Mouse (Mus musculus) liver, adult 2 months (tissue): ENCODE results near the gene Fam181a. TPM values are rescaled to one million over a fixed set of nuclear protein-coding genes. Genes with fewer than 3 reads are reported as not detected.

ENCODE experiments used
- DNase-seq: peaks from one replicate; pipeline ENCODE4 v3.0.0-alpha.2; 2011; ENCODE audit warnings: low read depth, low spot score; ENCODE audit errors: extremely low read depth
- H3K27ac ChIP-seq: fragments of 200-500 bp; replicated peaks from 2 replicates; pipeline ENCODE4 v1.5.1; 2012; ENCODE audit warnings: low read depth, mild to moderate bottlenecking, control low read depth, inconsistent platforms, low read length; ENCODE audit not compliant: insufficient read depth
- H3K27me3 ChIP-seq: fragments of 200-500 bp; 2 replicates; pipeline ENCODE4 v1.6.1; 2012; ENCODE audit warnings: mild to moderate bottlenecking, moderate library complexity, low read length, inconsistent platforms; ENCODE audit not compliant: control insufficient read depth, insufficient read depth
- H3K36me3 ChIP-seq: fragments of 200-500 bp; 2 replicates; pipeline ENCODE4 v1.6.1; 2012; ENCODE audit warnings: low read length, inconsistent platforms; ENCODE audit not compliant: control insufficient read depth, insufficient read depth
- H3K4me1 ChIP-seq: fragments of 200-500 bp; 2 replicates; pipeline ENCODE4 v1.6.1; 2011; ENCODE audit warnings: low read length; ENCODE audit not compliant: control insufficient read depth, insufficient read depth
- H3K4me3 ChIP-seq: fragments of 200-500 bp; 2 replicates; pipeline ENCODE4 v1.5.1; 2011; ENCODE audit warnings: low read depth, mild to moderate bottlenecking, control low read depth, low read length, moderate library complexity; ENCODE audit not compliant: insufficient read depth
- H3K79me2 ChIP-seq: fragments of 200-500 bp; 2 replicates; pipeline ENCODE4 v1.6.1; 2012; ENCODE audit warnings: inconsistent platforms, mild to moderate bottlenecking, low read length, moderate library complexity; ENCODE audit not compliant: control insufficient read depth, insufficient read depth
- H3K9ac ChIP-seq: fragments of 200-500 bp; 2 replicates; pipeline ENCODE4 v1.6.1; 2012; ENCODE audit warnings: low read depth, mild to moderate bottlenecking, control low read depth, inconsistent platforms, low read length
- CTCF ChIP-seq: fragments of 200-500 bp; IDR thresholded peaks from 2 replicates; pipeline ENCODE4 v1.5.1; 2011; ENCODE audit warnings: low read depth, low read length, control low read depth
- POLR2A ChIP-seq: fragments of 200-500 bp; IDR thresholded peaks from 2 replicates; pipeline ENCODE4 v1.6.1; 2011; ENCODE audit warnings: low read length, control low read depth; ENCODE audit not compliant: insufficient read depth; ENCODE audit errors: extremely low read depth
- WGBS: fragments of 180-500 bp; shearing (Covaris S2); methylation state at CpG from one replicate; pipeline ENCODE4 v1.1.7; 2018; 5-methylcytosine and 5-hydroxymethylcytosine counted together
- polyA plus RNA-seq: library from polyadenylated mRNA; depleted of rRNA; stranded (reverse); fragments of >200 nt; gene quantifications from 2 replicates; pipeline ENCODE4 v1.2.3, GENCODE M21; 2012
- total RNA-seq: library from RNA; depleted of rRNA; stranded (reverse); fragments of >200 nt; gene quantifications from 2 replicates; pipeline ENCODE4 v1.2.3, GENCODE M21; 2014

Gene Fam181a
- total and polyA plus RNA-seq, 2 experiments: not detected

- H3K9ac ChIP-seq: peak overlapping the region; percentile 18
- no peaks in the 10 kb centered on the region for H3K79me2 ChIP-seq
- DNase-seq: no peak
- no peaks in the 10 kb centered on the region for H3K27me3 ChIP-seq
- peaks cover 8% of the 10 kb centered on the region; the same call in 1 of the 2 replicates for H3K4me1 ChIP-seq
- H3K4me3 ChIP-seq: peak overlapping the region; percentile 25; the same call in 1 of the 2 replicates
- H3K36me3 ChIP-seq: no peaks in the 10 kb centered on the region
- WGBS: 82% methylated on average over 14 of the region's 14 CpGs
- TF ChIP-seq POLR2A (no peak), CTCF (no peak)
- peak overlapping the region; percentile 62; the same call in 1 of the 2 replicates for H3K27ac ChIP-seq
These were observed 27.5 kb downstream of the Fam181a start for GRCm38 (mm10) chr12:103338162-103338798.

- TF ChIP-seq CTCF (no peak), POLR2A (no peak)
- Histone ChIP-seq H3K27me3 (no peaks in the 10 kb centered on the region), H3K36me3 (no peaks in the 10 kb centered on the region), H3K4me1 (peaks cover 8% of the 10 kb centered on the region; the same call in 1 of the 2 replicates), H3K4me3 (no peak overlapping the region), H3K27ac (no peak overlapping the region), H3K9ac (no peak overlapping the region), H3K79me2 (no peaks in the 10 kb centered on the region)
- 80% methylated on average over 5 of the region's 5 CpGs for WGBS
- DNase-seq: peak; percentile 33
These were observed 30.4 kb downstream of the Fam181a start for GRCm38 (mm10) chr12:103341212-103341611.

- Histone ChIP-seq H3K27ac (no peak overlapping the region), H3K4me3 (no peak overlapping the region), H3K79me2 (no peaks in the 10 kb centered on the region), H3K4me1 (peaks cover 15% of the 10 kb centered on the region), H3K36me3 (no peaks in the 10 kb centered on the region), H3K27me3 (no peaks in the 10 kb centered on the region), H3K9ac (no peak overlapping the region)
- no peak for TF ChIP-seq CTCF
- no peak for TF ChIP-seq POLR2A
- 82% methylated on average over 8 of the region's 8 CpGs for WGBS
- DNase-seq: peak; percentile 45
These were observed 32.7 kb downstream of the Fam181a start for GRCm38 (mm10) chr12:103343456-103343855.

- Histone ChIP-seq H3K4me3 (no peak overlapping the region), H3K27ac (no peak overlapping the region), H3K79me2 (no peaks in the 10 kb centered on the region), H3K4me1 (peaks cover 15% of the 10 kb centered on the region), H3K27me3 (no peaks in the 10 kb centered on the region), H3K9ac (no peak overlapping the region), H3K36me3 (no peaks in the 10 kb centered on the region)
- 72% methylated on average over 7 of the region's 7 CpGs for WGBS
- no peak for TF ChIP-seq POLR2A
- DNase-seq: no peak
These were observed 34.2 kb downstream of the Fam181a start for GRCm38 (mm10) chr12:103344934-103345333.

GRCm38 (mm10) chr12:103346945-103347344 lies 36.2 kb downstream of the Fam181a start:
- Histone ChIP-seq H3K4me3 (no peak overlapping the region), H3K27ac (peak overlapping the region; percentile 92), H3K79me2 (no peaks in the 10 kb centered on the region), H3K9ac (0 out of 2 replicates have a peak overlapping the region, but pooled peaks have one; percentile 2), H3K4me1 (peaks cover 15% of the 10 kb centered on the region), H3K27me3 (no peaks in the 10 kb centered on the region), H3K36me3 (no peaks in the 10 kb centered on the region)
- TF ChIP-seq POLR2A (no peak), CTCF (no peak)
- WGBS: 56% methylated on average over 8 of the region's 8 CpGs
- no peak for DNase-seq

- DNase-seq: peak; percentile 74
- Histone ChIP-seq H3K36me3 (no peaks in the 10 kb centered on the region), H3K27ac (peak overlapping the region; percentile 92), H3K9ac (no peak overlapping the region), H3K79me2 (no peaks in the 10 kb centered on the region), H3K4me3 (no peak overlapping the region), H3K27me3 (no peaks in the 10 kb centered on the region), H3K4me1 (peaks cover 15% of the 10 kb centered on the region)
- WGBS: 15% methylated on average over 5 of the region's 5 CpGs
- TF ChIP-seq POLR2A (no peak), CTCF (no peak)
These were observed 36.6 kb downstream of the Fam181a start for GRCm38 (mm10) chr12:103347406-103347805.
